Mouse (Mus musculus) layer of hippocampus, adult 2 months (tissue): ENCODE results near the gene Zfp9. TPM values are rescaled to one million over a fixed set of nuclear protein-coding genes. Genes with fewer than 3 reads are reported as not detected.
A peak's percentile ranks its signal among the peaks of the same experiment; 100 is the strongest.

Experiments
- DNase-seq, 2 experiments: peaks; one replicate each; pipeline ENCODE4 v3.0.0; 2022; ENCODE audit warnings: low spot score in 2 of 2
- H3K27ac ChIP-seq: fragments of 200-600 bp; 2 replicates; pipeline ENCODE4 v1.8.1; 2022
- H3K4me3 ChIP-seq: fragments of 200-600 bp; 2 replicates; pipeline ENCODE4 v1.8.1; 2022; ENCODE audit warnings: mild to moderate bottlenecking
- CTCF ChIP-seq: fragments of 200-600 bp; conservative IDR thresholded peaks from 2 replicates; pipeline ENCODE4 v1.8.1; 2022; ENCODE audit warnings: antibody characterized with exemption, mild to moderate bottlenecking, moderate library complexity
- long read RNA-seq, 2 experiments: library from polyadenylated mRNA; stranded (forward); transcript quantifications; one replicate each; pipeline ENCODE4 v2.0.0; 2021; ENCODE audit warnings: borderline mapping rate in 2 of 2
- total RNA-seq, 2 experiments: library from RNA; stranded (reverse); gene quantifications; 2 replicates each; pipeline ENCODE4 v1.2.3; 2021

The Zfp9 gene
- 10 to 100 TPM; 16.5 to 17.4 TPM for total RNA-seq
- long read RNA-seq, experiment 1, partial matches to known transcripts: 1 of 6 reads
- long read RNA-seq, experiment 1, other reads (novel, unspliced or antisense): 2 of 6 reads
- long read RNA-seq, experiment 2, partial matches to known transcripts: 3 of 5 reads
- long read RNA-seq, experiment 2, other reads (novel, unspliced or antisense): 0 of 5 reads

- no peak for TF ChIP-seq CTCF
- Histone ChIP-seq H3K27ac (peak within 1 kb of the TSS; percentile 96), H3K4me3 (peak within 1 kb of the TSS; percentile 95)
- DNase-seq: peak; percentile 79 to 84
These were observed at the start of gene Zfp9 for GRCm38 (mm10) chr6:118478957-118479708. Gene Zfp9 (minus strand): TSS chr6:118479320.

GRCm38 (mm10) chr6:118520668-118521067 lies 41.5 kb upstream of the Zfp9 start:
- TF ChIP-seq CTCF: no peak
- no peak for DNase-seq
- H3K4me3 ChIP-seq: no peak overlapping the region
- H3K27ac ChIP-seq: no peak overlapping the region

GRCm38 (mm10) chr6:118513335-118514012 lies 34.4 kb upstream of the Zfp9 start:
- no peak for TF ChIP-seq CTCF
- DNase-seq: no peak
- Histone ChIP-seq H3K4me3 (no peak overlapping the region), H3K27ac (no peak overlapping the region)

GRCm38 (mm10) chr6:118499010-118499409 lies 19.9 kb upstream of the Zfp9 start:
- no peak for DNase-seq
- H3K4me3 ChIP-seq: no peak overlapping the region
- TF ChIP-seq CTCF: no peak
- no peak overlapping the region for H3K27ac ChIP-seq

GRCm38 (mm10) chr6:118482125-118482524 lies 3.0 kb upstream of the Zfp9 start:
- TF ChIP-seq CTCF: no peak
- no peak for DNase-seq
- H3K27ac ChIP-seq: no peak overlapping the region
- no peak overlapping the region for H3K4me3 ChIP-seq

- DNase-seq: no peak
- TF ChIP-seq CTCF: no peak
- Histone ChIP-seq H3K4me3 (peak overlapping the region; percentile 95), H3K27ac (peak overlapping the region; percentile 96)
These were observed 990 bp downstream of the Zfp9 start for GRCm38 (mm10) chr6:118477875-118478785.

GRCm38 (mm10) chr6:118462069-118462705 lies 16.9 kb downstream of the Zfp9 start:
- Histone ChIP-seq H3K4me3 (no peak overlapping the region), H3K27ac (no peak overlapping the region)
- TF ChIP-seq CTCF: no peak
- DNase-seq: no peak

- no peak for TF ChIP-seq CTCF
- Histone ChIP-seq H3K4me3 (no peak overlapping the region), H3K27ac (no peak overlapping the region)
- DNase-seq: no peak
These were observed 21.4 kb downstream of the Zfp9 start for GRCm38 (mm10) chr6:118457726-118458125.

GRCm38 (mm10) chr6:118455042-118455631 lies 24.0 kb downstream of the Zfp9 start, which contains the start of gene Zfp248:
Gene Zfp248 (minus strand): TSS chr6:118455528.
- TF ChIP-seq CTCF: peak; percentile 80
- Histone ChIP-seq H3K27ac (peak within 1 kb of the TSS; percentile 99), H3K4me3 (peak within 1 kb of the TSS; percentile 92)
- peak; percentile 94 to 95 for DNase-seq

GRCm38 (mm10) chr6:118454452-118454851 lies 24.7 kb downstream of the Zfp9 start:
- DNase-seq: no peak
- TF ChIP-seq CTCF: no peak
- Histone ChIP-seq H3K27ac (peak overlapping the region; percentile 99), H3K4me3 (peak overlapping the region; percentile 92)

GRCm38 (mm10) chr6:118431502-118431901 lies 47.6 kb downstream of the Zfp9 start:
- Histone ChIP-seq H3K27ac (no peak overlapping the region), H3K4me3 (no peak overlapping the region)
- DNase-seq: no peak
- TF ChIP-seq CTCF: no peak

GRCm38 (mm10) chr6:118426666-118427065 lies 52.5 kb downstream of the Zfp9 start:
- H3K27ac ChIP-seq: no peak overlapping the region
- TF ChIP-seq CTCF: no peak
- no peak overlapping the region for H3K4me3 ChIP-seq
- DNase-seq: no peak
